Mouse (Mus musculus) bone marrow, adult 2 months (tissue): ENCODE measurements around the gene Tecr.

ENCODE experiments used
- CTCF ChIP-seq: fragments of 200-500 bp; IDR thresholded peaks from 2 replicates; pipeline ENCODE4 v1.5.1; 2011; ENCODE audit warnings: low read length, control low read depth; ENCODE audit not compliant: control insufficient read depth, insufficient read depth
- POLR2A ChIP-seq: fragments of 200-500 bp; IDR thresholded peaks from 2 replicates; pipeline ENCODE4 v1.6.1; 2011; ENCODE audit warnings: low read depth, mild to moderate bottlenecking, control low read depth, low read length, borderline replicate concordance; ENCODE audit not compliant: control insufficient read depth

DNA sequence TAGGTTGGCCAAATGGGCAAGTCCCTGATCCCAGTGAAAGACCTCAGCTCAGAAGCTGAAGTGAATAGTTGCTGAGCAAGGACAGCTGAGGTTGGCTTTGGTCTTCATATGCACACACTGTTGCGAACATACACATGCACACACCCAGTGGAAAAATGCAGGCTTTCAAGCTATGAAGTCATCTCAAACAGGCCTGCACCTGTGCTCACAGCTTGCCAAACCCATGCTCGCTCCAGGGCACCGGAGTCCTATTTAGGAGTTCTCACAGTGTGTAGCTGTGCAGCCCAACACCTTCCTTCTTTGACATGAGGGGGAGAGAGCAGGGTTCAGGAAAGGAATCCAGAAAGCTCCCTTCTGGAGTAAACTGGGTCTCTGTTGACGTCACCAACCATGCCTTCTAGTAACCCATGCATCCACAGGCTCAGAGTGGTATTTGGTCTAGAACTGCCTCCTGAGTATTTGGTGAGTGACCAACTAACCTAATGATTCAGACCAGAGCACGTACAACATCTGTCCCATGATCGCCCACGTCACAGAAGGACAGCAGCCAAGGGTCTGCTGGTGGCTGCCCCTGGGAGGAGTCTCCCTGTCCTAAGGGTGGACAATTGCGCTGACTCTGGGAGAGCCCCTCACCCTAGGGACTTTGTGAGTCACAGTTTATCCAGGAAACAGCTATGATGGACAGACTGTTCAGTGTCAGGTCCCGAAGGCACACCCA is 12.0 kb upstream of the Tecr start:
- no peak for TF ChIP-seq CTCF
- TF ChIP-seq POLR2A, result no peak
